Mouse (Mus musculus) erythroblast, embryonic 14.5 days (primary cell): Measurements from ENCODE around the gene Rbm20.

Experiments used
- GATA1 ChIP-seq: IDR thresholded peaks from 2 replicates; pipeline ENCODE4 v1.6.1; 2012; ENCODE audit warnings: low read length, inconsistent platforms, mixed read lengths
- TAL1 ChIP-seq: IDR thresholded peaks from 3 replicates; pipeline ENCODE4 v1.6.1; 2012; ENCODE audit warnings: low read length, inconsistent platforms, mixed read lengths

DNA sequence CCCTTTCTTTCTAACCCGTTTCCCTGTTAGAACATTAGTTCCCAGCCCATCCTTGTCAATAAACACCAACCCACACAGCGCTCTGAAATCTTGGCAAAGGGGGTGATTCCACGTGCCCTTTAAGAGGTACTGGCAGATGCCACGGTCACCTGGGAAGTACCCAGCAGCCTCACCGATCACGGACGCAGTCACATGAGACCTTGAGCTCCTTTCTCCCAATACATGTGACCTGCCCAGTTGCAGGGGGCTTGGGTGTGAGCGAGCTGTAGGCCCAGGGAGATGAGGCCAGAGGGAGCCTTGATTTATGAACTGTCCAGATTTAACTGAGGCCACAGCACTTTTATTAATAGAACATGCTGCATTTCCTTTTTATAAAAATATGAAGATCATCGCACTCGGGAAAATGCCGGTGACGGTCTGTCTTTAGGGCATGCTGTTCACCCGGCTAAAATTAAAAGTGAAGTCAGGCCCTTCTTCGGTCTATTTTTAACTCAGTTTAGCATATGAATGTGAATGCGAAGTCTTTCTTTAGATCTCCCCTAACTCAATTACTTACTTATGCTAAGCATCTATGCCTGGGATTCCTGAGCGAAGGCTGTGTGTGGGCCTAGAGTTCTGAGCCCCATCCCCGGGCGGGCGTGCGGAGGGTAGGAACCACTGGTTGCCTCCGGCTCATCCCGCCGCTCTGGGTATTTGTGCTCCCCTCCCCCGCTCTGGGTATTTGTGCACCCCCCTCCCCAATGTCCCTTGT, 20.4 kb downstream of the Rbm20 start:
- TF ChIP-seq GATA1 (no peak), TAL1 (no peak)
